Comparison of ENCODE assay signal across 7 mouse cellular contexts in genomic region chr7:65319047-65319725, GRCm38 (mm10).
DNase-seq lines count a peak whose midpoint lies in the region; ATAC-seq and TF ChIP-seq lines count a peak whose summit lies in the region.

No protein-coding gene starts in this region.

- peak; percentile 71 for ATAC-seq in lung, embryonic 14.5 days (ENCODE audit: insufficient read depth)

- intact Hi-C loops in heart, postnatal 14 days (cut with DNase I) = loop anchor here (1.0 to 5.0 kb wide), 4 partner anchors 33 to 323 kb away; partner anchors contain the start of gene Tarsl2

- no peak overlapping the region for H3K4me2 ChIP-seq in lung, embryonic 14.5 days

- H3K4me1 ChIP-seq in ES-E14 (ENCODE audit: control insufficient read depth in 2 of 2, insufficient read depth in 2 of 2, low read length in 2 of 2, poor library complexity in 1 of 2) = no peaks in the 10 kb centered on the region
- H3K4me1 ChIP-seq in lung, embryonic 14.5 days (ENCODE audit: insufficient read depth) = no peaks in the 10 kb centered on the region

- no peak overlapping the region for H3K4me3 ChIP-seq in ES-E14 (ENCODE audit: insufficient read depth in 1 of 2, low read depth in 1 of 2, low read length in 2 of 2, poor library complexity in 1 of 2, severe bottlenecking in 1 of 2)
- no peak overlapping the region for H3K4me3 ChIP-seq in lung, embryonic 14.5 days (ENCODE audit: low read depth, low read length)

- H3K27ac ChIP-seq in ES-E14 (ENCODE audit: insufficient read depth, low read depth, low read length, poor library complexity, severe bottlenecking) = no peak overlapping the region
- H3K27ac ChIP-seq in lung, embryonic 14.5 days (ENCODE audit: low read depth) = no peak overlapping the region

- peak; percentile 92 for TF ChIP-seq CTCF in lung, embryonic 14.5 days (IDR thresholded peaks at IDR 0.05; ENCODE audit: low read depth)

- in situ Hi-C loops in ES-E14 (cut with MboI; ENCODE audit: low sequenced_read_pairs in 2 of 2, unreplicated experiment in 2 of 2) = no loop called here

- no peaks in the 10 kb centered on the region for H3K27me3 ChIP-seq in lung, embryonic 14.5 days (ENCODE audit: insufficient read depth, low read length)

- peaks cover 20% of the 10 kb centered on the region for H3K36me3 ChIP-seq in ES-E14 (ENCODE audit: control insufficient read depth, insufficient read depth, low read length, poor library complexity, severe bottlenecking)
- H3K36me3 ChIP-seq in lung, embryonic 14.5 days (ENCODE audit: insufficient read depth) = peaks cover 75% of the 10 kb centered on the region

- DNase-seq in ES-E14 (ENCODE audit: low read depth, low spot score) = peak; percentile 49
- peak; percentile 23 for DNase-seq in adrenal gland, adult 8-10 months
- DNase-seq in embryo, embryonic 11 days = peak; percentile 67
- DNase-seq in heart, postnatal 14 days = peak; percentile 65 to 84
- peak; percentile 81 for DNase-seq in layer of hippocampus, adult 11-12 months (ENCODE audit: low spot score)
- peak; percentile 90 for DNase-seq in lung, embryonic 14.5 days
- peak; percentile 60 for DNase-seq in retina, postnatal 7 days (ENCODE audit: low read depth, low spot score)

- 67% methylated on average over 5 of the region's 5 CpGs for WGBS in lung, embryonic 14.5 days

- H3K9ac ChIP-seq in ES-E14 (ENCODE audit: insufficient read depth, low read depth, low read length, poor library complexity, severe bottlenecking) = no peak overlapping the region
- no peak overlapping the region for H3K9ac ChIP-seq in lung, embryonic 14.5 days

- H3K9me3 ChIP-seq in ES-E14 (ENCODE audit: control insufficient read depth, insufficient read depth, low read depth, low read length) = no peaks in the 10 kb centered on the region
- H3K9me3 ChIP-seq in lung, embryonic 14.5 days (ENCODE audit: low read depth, low read length) = no peaks in the 10 kb centered on the region

TF ChIP-seq in ES-E14, 5 proteins besides CTCF, POLR2A, EP300 and RAD21:
- TF ChIP-seq ZC3H11A (IDR thresholded peaks at IDR 0.05; ENCODE audit: borderline replicate concordance, low read depth, low read length) = peak; percentile 83; the same call in 1 of the 2 replicates
- no peak for TF ChIP-seq HCFC1 (IDR thresholded peaks at IDR 0.05; ENCODE audit: borderline replicate concordance, insufficient read depth, low read length)
- TF ChIP-seq CHD2 (IDR thresholded peaks at IDR 0.05; ENCODE audit: low read depth, low read length) = no peak
- no peak for TF ChIP-seq MAFK (IDR thresholded peaks at IDR 0.05; ENCODE audit: insufficient read depth, low read depth, low read length)
- TF ChIP-seq ZNF384 (IDR thresholded peaks at IDR 0.05; ENCODE audit: low read depth, low read length) = no peak

Comparison
In these comparisons a context has a peak if more than half of its experiments do, and no peak if none do; other contexts are left out.
1. DNase-seq: peak in every context shown above with its lines; median percentile 90 in lung, embryonic 14.5 days; 81 in layer of hippocampus, adult 11-12 months; 74 in heart, postnatal 14 days; 67 in embryo, embryonic 11 days; 60 in retina, postnatal 7 days; 49 in ES-E14; 23 in adrenal gland, adult 8-10 months.